Mouse (Mus musculus) liver, adult (tissue): ENCODE data around the gene Pmis2.

Experiments
- GATA4 ChIP-seq: IDR thresholded peaks from 2 replicates; pipeline ENCODE4 v1.6.1; 2014; ENCODE audit warnings: mild to moderate bottlenecking, low read length; ENCODE audit not compliant: insufficient replicate concordance

Gene Pmis2

GRCm38 (mm10) chr7:30664529-30665200 is 6.7 kb downstream of the Pmis2 start, which contains the start of gene Haus5:
Haus5 (minus strand) TSS chr7:30664994.
- no peak for TF ChIP-seq GATA4

- peak; percentile 14; the same call in 1 of the 2 replicates for TF ChIP-seq GATA4
Observed at GRCm38 (mm10) chr7:30649591-30650540, 21.5 kb downstream of the Pmis2 start, which contains the start of gene Rbm42. Rbm42 (minus strand) TSS chr7:30650317.

- no peak for TF ChIP-seq GATA4
Observed at GRCm38 (mm10) chr7:30639083-30639482, 32.3 kb downstream of the Pmis2 start.

GRCm38 (mm10) chr7:30636395-30636794 is 35.0 kb downstream of the Pmis2 start:
- no peak for TF ChIP-seq GATA4

GRCm38 (mm10) chr7:30635752-30636151 is 35.7 kb downstream of the Pmis2 start, which contains the start of gene Etv2:
Etv2 (minus strand) TSS chr7:30635852.
- TF ChIP-seq GATA4: no peak

- TF ChIP-seq GATA4: no peak
Observed at GRCm38 (mm10) chr7:30634621-30635020, 36.8 kb downstream of the Pmis2 start.

- TF ChIP-seq GATA4: no peak
Observed at GRCm38 (mm10) chr7:30633762-30634412, 37.5 kb downstream of the Pmis2 start.

GRCm38 (mm10) chr7:30629013-30629412 is 42.4 kb downstream of the Pmis2 start:
- no peak for TF ChIP-seq GATA4

GRCm38 (mm10) chr7:30626647-30627046 is 44.8 kb downstream of the Pmis2 start:
- no peak for TF ChIP-seq GATA4

- no peak; the same call in 1 of the 2 replicates for TF ChIP-seq GATA4
Observed at GRCm38 (mm10) chr7:30625530-30626384, 45.6 kb downstream of the Pmis2 start, which contains the start of gene Cox6b1. Cox6b1 (minus strand) TSS chr7:30626151.
